Mouse (Mus musculus) megakaryocyte, adult 5-6 weeks (primary cell): Measurements from ENCODE around the gene Bbs9. TPM values are rescaled to one million over a fixed set of nuclear protein-coding genes. Genes with fewer than 3 reads are reported as not detected.
A peak's percentile ranks its signal among the peaks of the same experiment; 100 is the strongest.

Source experiments
- ATAC-seq: 2 replicates; pipeline ENCODE4 v1.8.0; 2016; ENCODE audit warnings: mild to moderate bottlenecking, inconsistent platforms; ENCODE audit not compliant: poor library complexity, severe bottlenecking
- total RNA-seq, 2 experiments: library from RNA; stranded (forward) in 1 of 2; stranded (reverse) in 1 of 2; fragments of 153-499, 151-499 nt in 1 of 2; fragments of 221-1000, 200-1000 nt in 1 of 2; gene quantifications; 2 replicates each; pipeline versions ENCODE4 v1.2.3 to v1.2.4; 2015 to 2017

The Bbs9 gene
- total RNA-seq, 2 experiments from 2014 or later = 7.3 to 8.2 TPM

- ATAC-seq = no peak
Observed at GRCm38 (mm10) chr9:22530734-22531489, 55.4 kb downstream of the Bbs9 start.

DNA sequence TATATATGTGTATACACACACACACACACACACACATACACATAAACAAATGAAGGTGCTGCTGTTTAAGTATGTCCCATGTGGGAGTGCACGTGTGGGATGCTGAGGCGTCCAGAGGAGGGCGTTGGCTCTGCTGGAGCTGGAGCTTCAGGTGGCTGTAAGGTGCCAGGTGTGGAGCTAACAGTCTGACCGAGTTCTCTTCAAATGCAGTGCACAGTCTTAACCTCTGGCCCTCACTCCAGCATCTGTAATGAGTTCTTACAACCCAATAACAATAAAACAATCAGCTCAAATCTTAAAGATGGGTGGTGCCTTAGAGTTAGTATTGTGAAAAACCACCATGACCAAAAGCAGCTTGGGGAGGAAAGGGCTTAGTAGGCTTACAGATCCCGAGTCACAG lies 56.6 kb downstream of the Bbs9 start:
- no peak for ATAC-seq

GRCm38 (mm10) chr9:22532810-22533447 lies 57.4 kb downstream of the Bbs9 start:
- ATAC-seq = no peak

GRCm38 (mm10) chr9:22537767-22538373 lies 62.4 kb downstream of the Bbs9 start:
- no peak for ATAC-seq

GRCm38 (mm10) chr9:22539546-22539945 lies 64.0 kb downstream of the Bbs9 start:
- no peak for ATAC-seq

GRCm38 (mm10) chr9:22541130-22541529 lies 65.6 kb downstream of the Bbs9 start:
- no peak for ATAC-seq

- ATAC-seq = no peak
Observed at GRCm38 (mm10) chr9:22543467-22543866, 68.0 kb downstream of the Bbs9 start.

DNA sequence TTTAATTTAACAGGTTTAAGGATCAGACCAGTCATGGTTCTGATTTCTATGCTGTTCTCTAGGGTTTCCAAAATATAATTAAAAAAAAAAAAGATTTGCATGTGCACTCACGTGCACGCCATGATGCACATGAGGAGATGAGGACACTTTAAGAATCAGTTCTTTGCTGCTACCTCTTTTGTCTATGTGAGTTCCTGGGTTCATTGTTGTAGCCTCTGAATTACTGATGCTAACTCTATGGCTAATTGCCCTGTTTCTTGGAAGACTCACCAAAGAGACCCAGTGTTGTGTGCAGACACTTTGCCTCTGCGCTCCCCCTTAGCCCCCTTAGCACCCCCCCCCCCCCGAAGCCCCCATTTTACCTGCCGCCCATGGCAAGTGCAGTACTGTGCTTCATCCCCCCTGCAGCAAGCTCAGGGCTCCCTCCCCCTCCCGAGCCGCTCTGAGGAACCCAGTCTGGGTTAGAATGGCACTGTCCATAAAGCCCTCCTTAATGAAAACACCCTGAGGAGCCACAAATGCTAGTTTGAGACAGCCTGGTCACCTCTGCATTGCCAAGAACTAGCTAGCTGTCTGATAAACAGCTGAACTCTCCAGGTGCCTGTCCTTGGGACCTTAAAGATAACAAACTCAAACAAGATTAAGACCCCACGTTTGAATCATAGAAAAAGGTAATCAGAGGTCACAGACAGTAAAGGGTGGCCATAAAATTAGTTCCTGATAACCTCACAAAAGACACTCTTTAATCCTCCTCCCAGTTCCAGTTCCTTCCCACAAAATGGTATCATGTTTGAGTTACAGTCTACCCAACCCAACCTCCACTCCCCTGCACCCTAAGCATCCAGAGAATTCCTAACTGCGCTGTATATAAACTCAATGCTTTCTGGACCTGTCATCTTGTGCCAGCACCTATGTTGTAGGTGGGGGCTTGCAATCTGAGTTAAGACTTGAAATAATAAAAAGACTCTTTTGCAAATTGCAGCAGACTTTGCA lies 69.1 kb downstream of the Bbs9 start:
- ATAC-seq = no peak

- no peak for ATAC-seq
Observed at GRCm38 (mm10) chr9:22551273-22551672, 75.8 kb downstream of the Bbs9 start.

DNA sequence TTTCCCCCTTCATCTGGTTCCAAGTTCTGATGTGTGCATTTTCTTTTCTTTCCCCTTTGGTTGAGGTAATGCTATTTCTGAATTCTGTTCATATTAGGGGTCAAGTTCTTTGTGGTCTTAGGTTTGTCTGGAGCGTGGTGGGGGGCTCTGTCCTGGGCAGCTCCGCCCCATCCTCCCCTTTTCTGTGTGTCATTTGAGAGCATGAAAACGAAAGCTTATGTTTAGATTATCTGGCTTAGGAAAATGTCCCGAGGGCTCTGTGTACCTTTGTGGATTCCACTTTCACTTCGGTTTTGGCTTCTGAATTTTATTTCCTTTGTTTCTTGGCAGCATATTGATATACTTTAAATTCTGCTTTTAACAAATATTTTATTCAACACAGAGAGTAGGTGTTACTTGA lies 80.6 kb downstream of the Bbs9 start:
- ATAC-seq = no peak

- ATAC-seq = 0 out of 2 replicates have a peak, but pooled peaks have one; percentile 38
Observed at GRCm38 (mm10) chr9:22557467-22557866, 82.0 kb downstream of the Bbs9 start.

GRCm38 (mm10) chr9:22563612-22564347 lies 88.3 kb downstream of the Bbs9 start:
- ATAC-seq = no peak

- ATAC-seq = no peak
Observed at GRCm38 (mm10) chr9:22567726-22568125, 92.2 kb downstream of the Bbs9 start.

DNA sequence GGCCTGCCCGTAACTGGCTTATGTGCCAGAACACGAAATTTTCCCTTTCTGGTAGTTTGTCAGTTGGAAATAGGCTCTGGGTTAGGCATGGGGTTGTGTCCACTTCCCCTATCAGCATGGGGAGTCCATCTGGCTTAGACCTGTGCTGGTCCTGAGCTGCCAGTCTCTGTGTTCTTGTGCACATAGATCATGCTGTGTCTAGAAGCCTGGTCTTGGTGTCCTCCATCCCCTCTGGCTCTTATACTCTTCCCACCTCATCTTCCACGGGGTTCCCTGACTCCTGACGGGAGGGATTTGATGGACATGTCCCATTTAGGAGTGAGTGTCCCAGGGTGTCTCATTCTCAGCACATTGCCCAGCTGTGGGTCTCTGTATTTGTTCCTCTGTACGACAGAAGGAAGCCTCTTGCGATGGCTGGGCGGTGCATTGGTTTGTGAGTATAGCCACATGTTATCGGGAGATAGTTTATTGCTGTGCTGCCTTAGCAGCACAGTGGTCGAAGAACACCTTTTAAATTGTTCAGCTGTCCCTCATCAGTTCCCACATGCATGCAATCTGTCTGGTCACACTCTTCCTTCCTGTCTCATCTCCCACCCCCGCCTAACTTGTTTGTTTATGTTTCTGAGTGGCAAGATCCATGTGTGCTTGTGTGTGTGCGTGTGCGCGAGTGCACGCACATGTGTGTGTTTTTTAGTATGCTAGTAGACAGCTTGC lies 101.1 kb downstream of the Bbs9 start:
- ATAC-seq = no peak

DNA sequence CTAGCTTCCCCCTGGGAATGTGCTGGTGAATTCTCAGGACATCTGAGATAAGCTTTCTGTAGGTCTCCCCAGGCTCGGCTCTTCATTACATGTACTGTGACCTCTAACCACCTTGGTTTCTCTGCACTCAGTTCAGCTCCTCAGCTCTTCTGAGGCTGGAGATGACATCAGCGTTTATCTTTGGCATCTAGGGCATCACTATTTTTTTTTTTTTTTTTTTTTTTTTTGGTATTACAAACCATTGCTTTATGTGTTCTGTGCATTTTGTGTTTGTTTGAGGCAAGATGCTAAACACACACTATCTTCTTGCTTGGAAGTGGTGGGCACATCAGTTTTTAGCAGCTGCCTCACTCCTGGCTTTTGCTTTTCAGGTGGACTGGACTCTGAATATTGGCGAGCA lies 102.8 kb downstream of the Bbs9 start:
- ATAC-seq = no peak

DNA sequence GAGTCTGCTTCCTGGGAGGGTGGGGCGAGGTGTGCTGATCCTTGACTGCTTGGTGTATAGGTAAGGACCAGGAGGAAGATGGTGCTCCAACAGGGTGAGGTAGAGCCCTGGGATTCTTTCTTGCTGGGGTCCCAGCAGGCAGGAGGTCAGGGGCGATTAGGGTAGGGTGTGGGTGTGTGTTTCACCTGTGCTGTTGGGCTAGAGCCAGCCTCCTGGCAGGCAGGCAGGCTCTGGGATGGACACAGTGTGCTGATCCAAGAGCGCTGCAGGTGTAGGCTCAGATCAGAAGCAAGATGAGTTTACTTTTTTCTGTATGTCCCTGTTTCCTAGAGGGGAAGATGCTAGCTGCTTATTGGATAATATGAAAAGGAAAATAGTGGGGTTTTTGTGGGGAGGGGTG lies 108.7 kb downstream of the Bbs9 start:
- no peak for ATAC-seq

DNA sequence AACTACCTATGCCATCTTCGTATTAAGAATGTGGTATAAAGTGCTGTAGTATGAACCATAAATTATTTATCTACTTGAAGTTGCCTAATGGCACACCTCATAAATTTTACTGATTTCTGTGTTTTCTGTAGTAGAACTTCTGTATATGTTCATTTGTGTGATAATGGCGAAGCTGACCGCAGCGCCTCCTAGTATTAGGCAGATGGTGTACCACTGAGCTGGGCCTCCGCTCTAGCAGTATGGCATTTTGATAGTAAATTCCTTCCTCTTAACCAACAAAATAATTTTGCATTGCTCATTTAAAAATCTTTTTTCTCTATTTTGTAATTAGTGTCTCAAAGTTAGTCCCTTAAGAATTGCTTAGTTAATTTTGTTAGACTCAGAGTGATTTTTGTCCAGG lies 117.5 kb downstream of the Bbs9 start:
- no peak for ATAC-seq

DNA sequence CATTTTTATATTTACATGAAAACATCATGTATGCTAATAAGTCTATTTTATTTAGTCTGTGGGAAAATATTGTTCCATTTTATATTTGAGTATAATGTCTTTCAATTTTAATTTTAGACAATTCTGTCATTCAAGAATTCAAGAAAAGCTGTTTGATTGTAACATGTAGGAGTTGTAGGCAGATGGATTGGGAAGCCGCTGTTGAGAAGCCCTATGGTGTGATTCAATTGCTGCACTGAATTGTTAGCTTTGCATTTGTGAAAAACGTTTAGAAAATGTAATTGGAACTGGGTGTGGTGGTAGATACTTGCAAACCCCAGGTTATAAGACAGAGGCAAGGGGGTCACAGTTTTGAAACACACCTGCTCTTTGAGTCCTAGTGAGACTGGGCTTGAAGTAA lies 121.1 kb downstream of the Bbs9 start:
- no peak for ATAC-seq

- no peak for ATAC-seq
Observed at GRCm38 (mm10) chr9:22613271-22613824, 137.8 kb downstream of the Bbs9 start.
